In the genomic region with DNA sequence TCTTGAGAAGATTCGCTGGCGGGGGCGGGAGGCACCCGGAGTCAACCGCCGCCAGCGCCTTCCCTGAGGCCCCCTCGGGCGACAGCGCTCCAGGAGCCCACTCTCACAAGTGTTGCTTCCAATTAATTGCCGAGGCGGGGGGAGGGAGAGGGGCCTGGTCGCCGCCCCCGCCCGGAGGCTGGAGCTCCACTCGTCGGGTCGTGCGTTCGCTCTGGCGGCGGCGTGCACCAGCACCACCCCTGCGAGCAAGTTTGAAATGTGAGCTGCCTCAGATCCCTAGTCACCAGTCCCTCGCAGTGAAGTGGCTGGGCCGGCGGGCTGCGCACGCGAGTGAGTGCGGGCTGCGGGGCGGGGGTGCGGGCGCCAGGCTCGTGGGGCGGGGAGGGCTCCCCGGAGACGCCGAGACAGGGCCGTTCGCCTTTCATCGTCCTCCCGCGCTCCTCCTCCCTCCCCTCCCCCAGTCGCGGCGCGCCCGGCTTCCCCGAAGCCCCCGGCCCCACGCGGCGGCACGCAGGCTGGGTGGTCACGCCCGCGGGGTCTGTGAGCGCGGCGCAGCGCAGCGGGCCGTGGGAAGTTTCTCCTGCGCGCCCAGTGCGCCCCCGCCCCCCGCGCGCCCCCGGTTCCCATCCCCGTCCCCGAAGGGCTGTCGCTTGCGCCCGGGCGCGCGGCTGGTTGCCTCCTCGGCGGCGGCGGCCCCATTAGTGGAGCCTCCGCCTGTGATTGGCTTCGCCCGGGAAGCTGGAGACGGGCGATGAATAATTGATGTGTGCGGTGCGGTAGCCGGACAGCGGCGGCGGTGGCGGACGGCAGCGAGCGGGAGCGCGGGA, we compare ENCODE assay signal across 8 mouse cellular contexts.
DNase-seq lines count a peak whose midpoint lies in the region; ATAC-seq and TF ChIP-seq lines count a peak whose summit lies in the region.

No protein-coding gene starts in this region.

- under 1% methylated on average over 35 of the region's 103 CpGs for WGBS in lung, postnatal 0 days

- ATAC-seq in lung, postnatal 0 days: peak; percentile 60
- no peak for ATAC-seq in megakaryocyte progenitor cell, adult 5-6 weeks (replicated peaks; ENCODE audit: poor library complexity)

- H3K36me3 ChIP-seq in lung, postnatal 0 days (ENCODE audit: insufficient read depth, low read length): no peaks in the 10 kb centered on the region

- peak; percentile 56 for DNase-seq in ovary, postnatal 36 days (ENCODE audit: low spot score)
- no peak for DNase-seq in ovary, postnatal 10 days (ENCODE audit: low spot score)
- peak; percentile 74 for DNase-seq in brain, adult 2 months (ENCODE audit: low read depth, low spot score)
- DNase-seq in gastrocnemius, postnatal 25 days: peak; percentile 55
- DNase-seq in kidney, postnatal 10 days: peak; percentile 76
- peak; percentile 59 for DNase-seq in lung, postnatal 0 days (ENCODE audit: low spot score)
- peak; percentile 63 to 65 for DNase-seq in right cerebral cortex, adult 2 months (ENCODE audit: low spot score in 2 of 2)

- no peaks in the 10 kb centered on the region for H3K9me3 ChIP-seq in lung, postnatal 0 days (ENCODE audit: low read length)

- H3K9ac ChIP-seq in lung, postnatal 0 days (replicated peaks; ENCODE audit: low read depth): peak overlapping the region; percentile 52

- H3K4me3 ChIP-seq in lung, postnatal 0 days (ENCODE audit: low read depth, low read length): peak overlapping the region; percentile 62

- H3K4me1 ChIP-seq in lung, postnatal 0 days (ENCODE audit: insufficient read depth, low read depth, low read length): peaks cover 23% of the 10 kb centered on the region

- H3K4me2 ChIP-seq in lung, postnatal 0 days (replicated peaks; ENCODE audit: low read depth, low read length): peak overlapping the region; percentile 100

- H3K27me3 ChIP-seq in lung, postnatal 0 days (replicated peaks; ENCODE audit: insufficient read depth, low read length): no peaks in the 10 kb centered on the region

- TF ChIP-seq EP300 in lung, postnatal 0 days (IDR thresholded peaks at IDR 0.05): no peak

- H3K27ac ChIP-seq in lung, postnatal 0 days (ENCODE audit: low read length): peak overlapping the region; percentile 34

- TF ChIP-seq CTCF in lung, postnatal 0 days (IDR thresholded peaks at IDR 0.05): no peak
